Mouse (Mus musculus) left cerebral cortex, adult 2 months (tissue): ENCODE results near the gene Cfap221. TPM values are rescaled to one million over a fixed set of nuclear protein-coding genes. Genes with fewer than 3 reads are reported as not detected.
A peak's percentile ranks its signal among the peaks of the same experiment; 100 is the strongest.

Source experiments
- DNase-seq, 2 experiments: peaks; one replicate each; pipeline ENCODE4 v3.0.0; 2021 to 2022; ENCODE audit warnings: low spot score in 2 of 2, mixed read lengths in 1 of 2; ENCODE audit errors: extremely low spot score in 1 of 2
- H3K27ac ChIP-seq: fragments of 200-600 bp; 2 replicates; pipeline ENCODE4 v1.8.1; 2022
- H3K4me3 ChIP-seq: fragments of 200-600 bp; 2 replicates; pipeline ENCODE4 v1.8.1; 2022
- CTCF ChIP-seq: fragments of 200-600 bp; IDR thresholded peaks from 2 replicates; pipeline ENCODE4 v1.8.1; 2022; ENCODE audit warnings: antibody characterized with exemption, mild to moderate bottlenecking, moderate library complexity
- intact Hi-C: fragments of 180-260 bp; cut with DNase I; formaldehyde crosslinking; loops from one replicate; pipeline ENCODE4 v1.15.1; 2025
- total RNA-seq, 2 experiments: library from RNA; stranded (reverse); gene quantifications; 2 replicates each; pipeline ENCODE4 v1.2.3; 2021

The Cfap221 gene
- total RNA-seq, 2 experiments from 2014 or later: 0.20 to 0.79 TPM

- peak; percentile 75 for TF ChIP-seq CTCF
- DNase-seq: peak in 1 of 2 experiments; percentile 19
- intact Hi-C loops: loop anchor here (1.0 to 10.0 kb wide), 4 partner anchors 111 to 472 kb away; no protein-coding TSS in a partner anchor
- Histone ChIP-seq H3K27ac (no peak overlapping the region), H3K4me3 (no peak overlapping the region)
Observed at GRCm38 (mm10) chr1:119929715-119930114, 67.3 kb downstream of the Cfap221 start.

GRCm38 (mm10) chr1:119919299-119919698 lies 77.7 kb downstream of the Cfap221 start:
- intact Hi-C loops: no loop called here
- no peak overlapping the region for H3K27ac ChIP-seq
- DNase-seq: no peak
- no peak overlapping the region for H3K4me3 ChIP-seq
- TF ChIP-seq CTCF: peak; percentile 58

- no peak overlapping the region for H3K4me3 ChIP-seq
- no peak for TF ChIP-seq CTCF
- intact Hi-C loops: no loop called here
Observed at GRCm38 (mm10) chr1:119916823-119917371, 80.1 kb downstream of the Cfap221 start.

GRCm38 (mm10) chr1:119912953-119913814 lies 83.8 kb downstream of the Cfap221 start, which contains the start of gene Tmem177:
TSS of gene Tmem177 (minus strand) at chr1:119913208.
- DNase-seq: peak; percentile 90 to 92
- TF ChIP-seq CTCF: no peak
- Histone ChIP-seq H3K27ac (peak within 1 kb of the TSS; percentile 71), H3K4me3 (peak within 1 kb of the TSS; percentile 66)
- intact Hi-C loops: loop anchor here (2.0 kb wide), 1 partner anchor 76 kb away; the partner anchor contains the start of gene Ptpn4

More at GRCm38 (mm10) chr1:119916823-119917371, 80.1 kb downstream of the Cfap221 start:
- H3K27ac ChIP-seq: no peak overlapping the region
- no peak for DNase-seq

GRCm38 (mm10) chr1:119907206-119907748 lies 89.8 kb downstream of the Cfap221 start:
- Histone ChIP-seq H3K27ac (no peak overlapping the region), H3K4me3 (no peak overlapping the region)
- intact Hi-C loops: no loop called here
- DNase-seq: no peak
- TF ChIP-seq CTCF: no peak

GRCm38 (mm10) chr1:119903231-119903620 lies 93.8 kb downstream of the Cfap221 start:
- DNase-seq: no peak
- TF ChIP-seq CTCF: no peak
- Histone ChIP-seq H3K4me3 (no peak overlapping the region), H3K27ac (no peak overlapping the region)
- intact Hi-C loops: no loop called here

- H3K4me3 ChIP-seq: no peak overlapping the region
- DNase-seq: no peak
- no peak overlapping the region for H3K27ac ChIP-seq
- intact Hi-C loops: no loop called here
- no peak for TF ChIP-seq CTCF
Observed at GRCm38 (mm10) chr1:119902551-119903230, 94.3 kb downstream of the Cfap221 start.

GRCm38 (mm10) chr1:119899195-119900123 lies 97.6 kb downstream of the Cfap221 start:
- intact Hi-C loops: loop anchor here (10.0 kb wide), 1 partner anchor 165 kb away; no protein-coding TSS in a partner anchor
- Histone ChIP-seq H3K27ac (no peak overlapping the region), H3K4me3 (no peak overlapping the region)
- no peak for TF ChIP-seq CTCF
- DNase-seq: peak in 1 of 2 experiments; percentile 42

- H3K27ac ChIP-seq: peak overlapping the region; percentile 73; the same call in 1 of the 2 replicates
- DNase-seq: peak; percentile 49 to 67
- peak; percentile 87 for TF ChIP-seq CTCF
- H3K4me3 ChIP-seq: no peak overlapping the region
- intact Hi-C loops: loop anchor here (5.0 to 10.0 kb wide), 2 partner anchors 78 to 160 kb away; no protein-coding TSS in a partner anchor
Observed at GRCm38 (mm10) chr1:119894936-119895335, 102.1 kb downstream of the Cfap221 start.

GRCm38 (mm10) chr1:119893600-119893999 lies 103.4 kb downstream of the Cfap221 start:
- TF ChIP-seq CTCF: no peak
- intact Hi-C loops: loop anchor here (5.0 to 10.0 kb wide), 2 partner anchors 76 to 159 kb away; no protein-coding TSS in a partner anchor
- peak overlapping the region; percentile 73 for H3K27ac ChIP-seq
- no peak for DNase-seq
- H3K4me3 ChIP-seq: no peak overlapping the region

GRCm38 (mm10) chr1:119892933-119893332 lies 104.1 kb downstream of the Cfap221 start:
- intact Hi-C loops: loop anchor here (5.0 to 10.0 kb wide), 2 partner anchors 76 to 158 kb away; no protein-coding TSS in a partner anchor
- no peak overlapping the region for H3K27ac ChIP-seq
- TF ChIP-seq CTCF: peak; percentile 17; the same call in 1 of the 2 replicates
- no peak overlapping the region for H3K4me3 ChIP-seq
- no peak for DNase-seq
